Mouse (Mus musculus) forebrain, embryonic 10.5 days (tissue): Measurements from ENCODE around the gene Il1rl2. TPM values are rescaled to one million over a fixed set of nuclear protein-coding genes. Genes with fewer than 3 reads are reported as not detected.

Experiments
- DNase-seq: peaks from one replicate; pipeline ENCODE4 v3.0.0-alpha.2; 2017; ENCODE audit warnings: low spot score; ENCODE audit errors: extremely low spot score
- H3K27ac ChIP-seq: fragments of 300-500 bp; sonication (generic); 2 replicates; pipeline ENCODE4 v1.5.1; 2016; ENCODE audit warnings: mild to moderate bottlenecking
- H3K27me3 ChIP-seq: fragments of 300-500 bp; sonication (generic); 2 replicates; pipeline ENCODE4 v1.6.1; 2016; ENCODE audit warnings: mild to moderate bottlenecking; ENCODE audit not compliant: poor library complexity, severe bottlenecking
- H3K36me3 ChIP-seq: fragments of 300-500 bp; sonication (generic); replicated peaks from 2 replicates; pipeline ENCODE4 v1.6.1; 2016; ENCODE audit warnings: mild to moderate bottlenecking, moderate library complexity
- H3K4me1 ChIP-seq: fragments of 300-500 bp; sonication (generic); 2 replicates; pipeline ENCODE4 v1.6.1; 2016
- H3K4me3 ChIP-seq: fragments of 300-500 bp; sonication (generic); 2 replicates; pipeline ENCODE4 v1.5.1; 2016; ENCODE audit warnings: mild to moderate bottlenecking, moderate library complexity
- H3K9me3 ChIP-seq: fragments of 300-500 bp; sonication (generic); 2 replicates; pipeline ENCODE4 v1.6.1; 2016; ENCODE audit warnings: mild to moderate bottlenecking, moderate library complexity
- WGBS: fragments of 180-500 bp; shearing (Covaris S2); methylation state at CpG from one replicate; pipeline ENCODE4 v1.1.7; 2016; 5-methylcytosine and 5-hydroxymethylcytosine counted together
- polyA plus RNA-seq: library from polyadenylated mRNA; unstranded; fragments of >200 nt; fragmentation: Nextera tagmentation; extraction: Ambion mirVana; gene quantifications from 2 replicates; pipeline ENCODE4 v1.2.1, GENCODE M21; 2016

The Il1rl2 gene
- polyA plus RNA-seq, 1 experiment from 2014 or later = 1.1 TPM

- H3K27ac ChIP-seq = no peak overlapping the region
- WGBS = 76% methylated on average over 1 of the region's 1 CpGs
- peaks cover 24% of the 10 kb centered on the region for H3K4me1 ChIP-seq
- H3K4me3 ChIP-seq = no peak overlapping the region
- no peaks in the 10 kb centered on the region for H3K9me3 ChIP-seq
- DNase-seq = no peak
- H3K27me3 ChIP-seq = no peaks in the 10 kb centered on the region
- no peaks in the 10 kb centered on the region for H3K36me3 ChIP-seq
These were observed 37.2 kb downstream of the Il1rl2 start for GRCm38 (mm10) chr1:40361596-40361995.

- 84% methylated on average over 11 of the region's 11 CpGs for WGBS
- H3K4me3 ChIP-seq = no peak overlapping the region
- DNase-seq = no peak
- H3K36me3 ChIP-seq = no peaks in the 10 kb centered on the region
- peaks cover 20% of the 10 kb centered on the region for H3K4me1 ChIP-seq
- no peaks in the 10 kb centered on the region for H3K27me3 ChIP-seq
- H3K9me3 ChIP-seq = no peaks in the 10 kb centered on the region
- no peak overlapping the region for H3K27ac ChIP-seq
These were observed 38.4 kb downstream of the Il1rl2 start for GRCm38 (mm10) chr1:40362784-40363183.

GRCm38 (mm10) chr1:40372951-40373350 is 48.5 kb downstream of the Il1rl2 start:
- Histone ChIP-seq H3K27ac (no peak overlapping the region), H3K9me3 (no peaks in the 10 kb centered on the region), H3K27me3 (no peaks in the 10 kb centered on the region), H3K4me1 (no peaks in the 10 kb centered on the region; the same call in 1 of the 2 replicates), H3K36me3 (no peaks in the 10 kb centered on the region), H3K4me3 (no peak overlapping the region)
- DNase-seq = no peak
- 91% methylated on average over 3 of the region's 3 CpGs for WGBS

- no peaks in the 10 kb centered on the region for H3K27me3 ChIP-seq
- H3K4me3 ChIP-seq = no peak overlapping the region
- H3K4me1 ChIP-seq = no peaks in the 10 kb centered on the region; the same call in 1 of the 2 replicates
- H3K27ac ChIP-seq = no peak overlapping the region
- no peaks in the 10 kb centered on the region for H3K36me3 ChIP-seq
- no peaks in the 10 kb centered on the region for H3K9me3 ChIP-seq
- no peak for DNase-seq
- WGBS = 91% methylated on average over 4 of the region's 4 CpGs
These were observed 50.7 kb downstream of the Il1rl2 start for GRCm38 (mm10) chr1:40375148-40375547.

- DNase-seq = no peak
- WGBS = 76% methylated on average over 7 of the region's 7 CpGs
- H3K4me3 ChIP-seq = no peak overlapping the region
These were observed 52.3 kb downstream of the Il1rl2 start for GRCm38 (mm10) chr1:40376745-40377144.

GRCm38 (mm10) chr1:40378794-40379193 is 54.4 kb downstream of the Il1rl2 start:
- Histone ChIP-seq H3K27me3 (no peaks in the 10 kb centered on the region), H3K4me1 (no peaks in the 10 kb centered on the region; the same call in 1 of the 2 replicates), H3K4me3 (no peak overlapping the region), H3K9me3 (no peaks in the 10 kb centered on the region), H3K36me3 (no peaks in the 10 kb centered on the region), H3K27ac (no peak overlapping the region)
- 16% methylated on average over 8 of the region's 8 CpGs for WGBS
- DNase-seq = peak; percentile 67

More at GRCm38 (mm10) chr1:40376745-40377144, 52.3 kb downstream of the Il1rl2 start:
- H3K36me3 ChIP-seq = no peaks in the 10 kb centered on the region
- no peaks in the 10 kb centered on the region; the same call in 1 of the 2 replicates for H3K4me1 ChIP-seq
- H3K27ac ChIP-seq = no peak overlapping the region
- no peaks in the 10 kb centered on the region for H3K27me3 ChIP-seq
- no peaks in the 10 kb centered on the region for H3K9me3 ChIP-seq

- no peaks in the 10 kb centered on the region for H3K9me3 ChIP-seq
- H3K4me3 ChIP-seq = no peak overlapping the region
- no peak overlapping the region for H3K27ac ChIP-seq
- no peaks in the 10 kb centered on the region for H3K27me3 ChIP-seq
- WGBS = 59% methylated on average over 6 of the region's 6 CpGs
- no peaks in the 10 kb centered on the region; the same call in 1 of the 2 replicates for H3K4me1 ChIP-seq
- H3K36me3 ChIP-seq = no peaks in the 10 kb centered on the region
- peak; percentile 27 for DNase-seq
These were observed 55.7 kb downstream of the Il1rl2 start for GRCm38 (mm10) chr1:40380111-40380510.

- no peaks in the 10 kb centered on the region for H3K36me3 ChIP-seq
- no peaks in the 10 kb centered on the region for H3K27me3 ChIP-seq
- H3K4me3 ChIP-seq = no peak overlapping the region
- no peak overlapping the region for H3K27ac ChIP-seq
- 88% methylated on average over 11 of the region's 11 CpGs for WGBS
- DNase-seq = no peak
- no peaks in the 10 kb centered on the region for H3K9me3 ChIP-seq
- H3K4me1 ChIP-seq = no peaks in the 10 kb centered on the region; the same call in 1 of the 2 replicates
These were observed 56.6 kb downstream of the Il1rl2 start for GRCm38 (mm10) chr1:40380990-40381389.

GRCm38 (mm10) chr1:40382841-40383240 is 58.4 kb downstream of the Il1rl2 start:
- Histone ChIP-seq H3K9me3 (no peaks in the 10 kb centered on the region), H3K36me3 (no peaks in the 10 kb centered on the region), H3K27ac (no peak overlapping the region), H3K4me1 (no peaks in the 10 kb centered on the region), H3K27me3 (no peaks in the 10 kb centered on the region), H3K4me3 (no peak overlapping the region)
- DNase-seq = no peak
- 93% methylated on average over 5 of the region's 5 CpGs for WGBS

GRCm38 (mm10) chr1:40384931-40385545 is 60.6 kb downstream of the Il1rl2 start:
- Histone ChIP-seq H3K4me3 (no peak overlapping the region), H3K9me3 (no peaks in the 10 kb centered on the region), H3K27me3 (no peaks in the 10 kb centered on the region), H3K36me3 (no peaks in the 10 kb centered on the region), H3K27ac (no peak overlapping the region), H3K4me1 (no peaks in the 10 kb centered on the region)
- 93% methylated on average over 8 of the region's 8 CpGs for WGBS
- DNase-seq = no peak

GRCm38 (mm10) chr1:40391374-40391773 is 67.0 kb downstream of the Il1rl2 start:
- no peaks in the 10 kb centered on the region for H3K9me3 ChIP-seq
- H3K4me3 ChIP-seq = no peak overlapping the region
- H3K4me1 ChIP-seq = no peaks in the 10 kb centered on the region
- WGBS = 85% methylated on average over 3 of the region's 3 CpGs
- H3K27ac ChIP-seq = no peak overlapping the region
- DNase-seq = no peak
- no peaks in the 10 kb centered on the region for H3K27me3 ChIP-seq
- H3K36me3 ChIP-seq = no peaks in the 10 kb centered on the region

- WGBS = 91% methylated on average over 6 of the region's 6 CpGs
- no peak overlapping the region for H3K27ac ChIP-seq
- H3K36me3 ChIP-seq = no peaks in the 10 kb centered on the region
- no peak for DNase-seq
- no peaks in the 10 kb centered on the region for H3K9me3 ChIP-seq
- no peaks in the 10 kb centered on the region for H3K27me3 ChIP-seq
- no peak overlapping the region for H3K4me3 ChIP-seq
- H3K4me1 ChIP-seq = no peaks in the 10 kb centered on the region
These were observed 68.1 kb downstream of the Il1rl2 start for GRCm38 (mm10) chr1:40392535-40392934.

GRCm38 (mm10) chr1:40393214-40393613 is 68.8 kb downstream of the Il1rl2 start:
- no peaks in the 10 kb centered on the region for H3K36me3 ChIP-seq
- no peak overlapping the region for H3K4me3 ChIP-seq
- no peaks in the 10 kb centered on the region for H3K9me3 ChIP-seq
- WGBS = 90% methylated on average over 7 of the region's 7 CpGs
- H3K4me1 ChIP-seq = no peaks in the 10 kb centered on the region
- H3K27ac ChIP-seq = no peak overlapping the region
- DNase-seq = no peak
- no peaks in the 10 kb centered on the region for H3K27me3 ChIP-seq
